Mouse (Mus musculus) liver, postnatal 0 days (tissue): ENCODE data around the gene Slc28a2.

Experiments
- CTCF ChIP-seq: sonication (generic); IDR thresholded peaks from 2 replicates; pipeline ENCODE4 v1.5.1; 2016; ENCODE audit warnings: antibody characterized with exemption, low read depth
- EP300 ChIP-seq: IDR thresholded peaks from 2 replicates; pipeline ENCODE4 v1.6.1; 2016; ENCODE audit warnings: antibody characterized with exemption, low read depth, mild to moderate bottlenecking

DNA sequence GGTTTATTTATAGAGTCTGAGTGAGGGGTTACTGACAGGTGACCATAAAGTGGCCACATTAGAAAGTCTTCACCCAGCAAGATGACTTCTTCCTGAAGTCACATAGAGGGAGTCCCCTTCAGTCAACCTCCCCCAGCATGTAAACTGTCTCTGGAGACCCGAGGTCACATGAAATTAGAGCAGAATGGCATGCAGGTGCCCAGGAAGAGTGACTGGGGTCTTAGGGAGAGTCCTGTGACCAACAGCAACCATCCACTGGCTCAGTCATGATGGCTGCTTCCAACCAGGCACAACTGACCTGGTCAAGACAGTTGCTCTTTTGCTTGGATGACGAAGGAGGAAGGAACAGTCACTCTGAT, 47.0 kb upstream of the Slc28a2 start:
- no peak for TF ChIP-seq CTCF
- no peak for TF ChIP-seq EP300
